Mouse (Mus musculus) heart, adult 2 months (tissue): Measurements from ENCODE around the gene Fhit.

Source experiments
- CTCF ChIP-seq: fragments of 200-600 bp; IDR thresholded peaks from 2 replicates; pipeline ENCODE4 v1.8.1; 2022; ENCODE audit warnings: antibody characterized with exemption, mild to moderate bottlenecking, moderate library complexity
- EP300 ChIP-seq: fragments of 200-500 bp; IDR thresholded peaks from 2 replicates; pipeline ENCODE4 v1.6.1; 2011; ENCODE audit warnings: low read depth, low read length, control low read depth; ENCODE audit not compliant: insufficient read depth
- POLR2A ChIP-seq: fragments of 200-500 bp; IDR thresholded peaks from 2 replicates; pipeline ENCODE4 v1.6.1; 2011; ENCODE audit warnings: mild to moderate bottlenecking, low read depth, low read length, control low read depth; ENCODE audit not compliant: insufficient read depth

DNA sequence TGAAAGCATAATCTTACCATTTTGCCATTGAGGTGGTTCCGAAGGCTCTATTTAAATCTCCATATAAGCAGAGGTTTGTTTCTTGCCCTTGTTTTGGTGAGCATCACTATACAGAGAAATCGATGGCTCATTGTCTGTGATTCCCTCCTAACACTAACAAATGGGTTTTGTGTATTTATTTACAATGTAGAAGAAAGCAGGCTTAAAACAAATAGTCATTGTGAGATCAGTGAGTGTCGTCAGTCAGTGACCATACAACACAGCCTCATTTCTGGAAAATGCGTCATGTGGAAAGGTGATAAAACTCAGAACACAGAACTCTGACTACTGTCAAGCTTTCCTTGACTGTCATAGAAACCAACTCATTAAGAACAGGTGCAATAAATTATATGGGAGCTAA, 1632.6 kb downstream of the Fhit start:
- TF ChIP-seq CTCF = no peak
- no peak for TF ChIP-seq POLR2A
- no peak for TF ChIP-seq EP300
